Mouse (Mus musculus) adrenal gland, postnatal 10 days (tissue): ENCODE data around the gene Pex7. TPM values are rescaled to one million over a fixed set of nuclear protein-coding genes. Genes with fewer than 3 reads are reported as not detected.

Experiments
- total RNA-seq, 2 experiments: library from RNA; stranded (reverse); gene quantifications; 2 replicates each; pipeline ENCODE4 v1.2.3; 2021

Gene Pex7
- total RNA-seq, 2 experiments from 2014 or later: 42.5 to 47.8 TPM

Other genes with a start within 250 kb of the Pex7 start
- 1 to 10 TPM; 2.8 to 3.3 TPM for gene Il20ra, start 195.1 kb downstream of the Pex7 start, total RNA-seq
- 10 to 100 TPM; 10.2 to 11.7 TPM for gene Slc35d3, start 56.2 kb downstream of the Pex7 start, total RNA-seq
- gene Map3k5, start 26.8 kb upstream of the Pex7 start, total RNA-seq: 10 to 100 TPM; 16.4 to 28.3 TPM
- gene Map7, start 240.8 kb upstream of the Pex7 start, total RNA-seq: 10 to 100 TPM; 15.9 to 18.7 TPM